Mouse (Mus musculus): ENCODE results near the gene Hist1h2be.
A peak's percentile ranks its signal among the peaks of the same experiment; 100 is the strongest.
"Not testable (repeated sequence)": the region's sequence is repeated elsewhere in the genome, so short reads cannot be mapped to it uniquely, and the experiment has no call there.

The Hist1h2be gene

DNA sequence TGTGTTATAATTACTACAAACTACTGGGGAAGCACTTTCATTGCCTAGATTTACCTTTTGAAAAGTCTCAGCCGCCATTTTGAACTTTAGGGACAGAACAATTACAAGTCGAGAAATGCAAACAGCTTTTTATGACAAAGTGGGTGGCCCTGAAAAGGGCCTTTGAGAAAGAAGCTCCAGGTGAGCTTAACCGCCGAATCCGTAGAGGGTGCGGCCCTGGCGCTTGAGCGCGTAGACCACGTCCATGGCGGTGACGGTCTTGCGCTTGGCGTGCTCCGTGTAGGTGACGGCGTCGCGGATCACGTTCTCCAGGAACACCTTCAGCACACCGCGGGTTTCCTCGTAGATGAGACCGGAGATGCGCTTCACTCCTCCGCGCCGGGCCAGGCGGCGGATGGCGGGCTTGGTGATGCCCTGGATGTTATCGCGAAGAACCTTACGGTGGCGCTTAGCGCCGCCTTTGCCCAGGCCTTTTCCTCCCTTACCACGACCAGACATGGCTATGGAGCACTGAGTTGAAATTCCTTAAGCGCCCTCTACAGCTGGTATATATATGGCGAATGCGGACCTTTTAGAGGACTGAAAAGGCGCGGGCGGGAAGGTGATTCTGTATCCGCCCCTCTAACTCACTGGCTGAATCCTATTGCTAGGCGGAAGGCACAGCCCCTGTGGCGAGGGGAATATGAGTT lies 69.6 kb downstream of the Hist1h2be start, which contains the start of gene Hist1h4f:
Hist1h4f (minus strand) TSS at position 503 of the 689 bp plus-strand sequence.
- peak; percentile 85 to 90 for DNase-seq (ENCODE audit: low spot score in 2 of 2)

DNA sequence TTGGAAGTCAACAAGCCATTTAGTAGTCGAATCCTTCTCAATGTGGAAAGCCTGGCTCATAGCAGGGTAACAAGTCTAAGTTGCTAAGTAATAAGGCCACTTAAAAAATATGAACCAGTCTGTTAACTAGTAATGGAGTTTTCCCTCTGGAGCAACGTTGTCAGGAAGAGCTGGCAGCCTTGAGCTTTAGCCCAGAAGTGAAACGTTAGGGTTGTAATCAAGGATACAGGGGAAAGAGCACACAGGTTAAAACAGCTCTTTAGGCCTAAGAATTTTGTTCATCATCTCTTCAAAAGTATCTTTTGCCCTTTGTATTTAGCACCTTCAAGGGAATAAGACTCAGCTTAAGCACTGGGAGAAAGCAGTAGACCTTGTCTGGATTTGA lies 70.2 kb downstream of the Hist1h2be start:
- DNase-seq (ENCODE audit: low spot score in 2 of 2): no peak

DNA sequence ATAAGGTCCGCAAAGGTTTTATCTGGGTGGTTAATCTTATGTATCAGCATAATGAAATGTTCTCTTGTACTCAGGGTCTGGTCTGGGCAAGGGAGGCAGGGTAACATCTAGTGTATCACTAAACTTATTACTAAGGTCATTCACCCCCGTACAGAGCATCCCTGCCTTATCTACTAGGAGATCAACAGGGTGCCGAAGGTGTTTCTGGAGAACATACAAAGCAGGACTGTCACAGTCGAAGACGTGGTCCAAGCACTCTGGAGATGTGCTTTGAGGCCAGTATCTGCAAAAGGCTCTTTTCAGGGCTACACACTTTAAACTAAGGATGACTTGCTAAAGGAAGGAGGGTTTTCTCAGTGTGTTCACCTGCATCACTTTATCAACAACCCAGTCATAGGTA lies 74.2 kb downstream of the Hist1h2be start:
- no peak for DNase-seq (ENCODE audit: low spot score in 2 of 2)

DNA sequence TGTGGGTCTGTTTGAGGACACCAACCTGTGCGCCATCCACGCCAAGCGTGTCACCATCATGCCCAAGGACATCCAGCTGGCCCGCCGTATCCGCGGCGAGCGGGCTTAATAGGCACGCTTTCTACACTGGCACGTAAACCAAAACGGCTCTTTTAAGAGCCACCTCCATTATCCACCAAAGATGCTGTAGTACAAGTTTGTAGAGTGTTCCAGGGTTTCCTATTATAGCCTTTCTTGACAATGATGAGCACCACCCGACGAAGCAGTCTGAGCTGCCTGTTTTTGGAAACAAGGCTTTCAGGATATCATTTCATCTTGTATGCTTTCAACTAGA lies 76.2 kb downstream of the Hist1h2be start:
- not testable (repeated sequence) for DNase-seq (ENCODE audit: low spot score in 2 of 2)

DNA sequence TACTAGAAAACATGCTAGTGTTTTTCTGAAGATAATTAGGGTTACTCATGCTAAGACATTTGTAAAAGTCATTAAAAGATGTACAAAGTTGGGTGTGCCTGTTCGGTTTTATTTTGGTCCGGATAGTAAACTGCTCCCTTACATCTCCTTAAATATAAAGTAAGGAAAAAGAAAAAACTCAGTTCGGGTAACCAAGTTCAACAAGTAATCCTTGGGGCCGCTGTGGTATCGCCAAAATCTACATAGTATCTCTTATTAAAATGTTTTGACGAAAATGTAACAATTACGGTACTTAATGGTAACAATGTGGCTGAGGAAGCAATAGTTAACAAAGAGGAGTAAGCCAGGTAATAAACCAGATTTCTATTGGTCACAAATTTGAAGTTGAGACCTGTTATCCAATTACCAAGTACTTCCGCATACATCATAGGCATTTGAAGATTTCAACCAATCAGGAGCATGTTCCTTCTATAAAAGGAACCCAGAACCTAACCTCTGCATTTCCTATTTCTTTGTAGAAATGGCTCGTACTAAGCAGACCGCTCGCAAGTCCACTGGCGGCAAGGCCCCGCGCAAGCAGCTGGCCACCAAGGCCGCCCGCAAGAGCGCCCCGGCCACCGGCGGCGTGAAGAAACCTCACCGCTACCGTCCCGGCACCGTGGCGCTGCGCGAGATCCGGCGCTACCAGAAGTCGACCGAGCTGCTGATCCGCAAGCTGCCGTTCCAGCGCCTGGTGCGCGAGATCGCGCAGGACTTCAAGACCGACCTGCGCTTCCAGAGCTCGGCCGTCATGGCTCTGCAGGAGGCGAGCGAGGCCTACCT lies 76.7 kb downstream of the Hist1h2be start, which contains the start of gene Hist1h3f:
Hist1h3f (plus strand) TSS at position 88 of the 822 bp plus-strand sequence.
- peak; percentile 67 to 77 for DNase-seq (ENCODE audit: low spot score in 2 of 2)

DNA sequence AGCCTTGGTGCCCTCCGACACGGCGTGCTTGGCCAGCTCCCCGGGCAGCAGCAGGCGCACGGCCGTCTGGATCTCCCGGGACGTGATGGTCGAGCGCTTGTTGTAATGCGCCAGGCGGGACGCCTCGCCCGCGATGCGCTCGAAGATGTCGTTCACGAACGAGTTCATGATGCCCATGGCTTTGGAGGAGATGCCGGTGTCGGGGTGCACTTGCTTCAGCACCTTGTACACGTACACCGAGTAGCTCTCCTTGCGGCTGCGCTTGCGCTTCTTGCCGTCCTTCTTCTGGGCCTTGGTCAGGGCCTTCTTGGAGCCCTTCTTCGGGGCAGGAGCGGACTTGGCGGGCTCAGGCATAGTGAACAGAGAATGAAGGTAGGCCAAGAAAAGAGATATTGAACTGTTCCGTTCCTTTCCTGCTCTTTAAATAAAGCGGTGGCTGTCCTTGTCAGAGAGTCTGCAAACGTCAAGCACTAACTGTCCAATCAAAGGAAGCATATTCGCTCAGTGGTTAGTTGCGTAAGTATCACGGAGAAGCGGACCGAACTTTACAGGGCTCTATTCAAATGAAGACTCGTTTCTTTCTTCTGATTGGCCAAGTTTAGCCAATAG lies 77.8 kb downstream of the Hist1h2be start, which contains the start of gene Hist1h2bh:
Hist1h2bh (minus strand) TSS at position 394 of the 609 bp plus-strand sequence.
- peak; percentile 62 to 67 for DNase-seq (ENCODE audit: low spot score in 2 of 2)

DNA sequence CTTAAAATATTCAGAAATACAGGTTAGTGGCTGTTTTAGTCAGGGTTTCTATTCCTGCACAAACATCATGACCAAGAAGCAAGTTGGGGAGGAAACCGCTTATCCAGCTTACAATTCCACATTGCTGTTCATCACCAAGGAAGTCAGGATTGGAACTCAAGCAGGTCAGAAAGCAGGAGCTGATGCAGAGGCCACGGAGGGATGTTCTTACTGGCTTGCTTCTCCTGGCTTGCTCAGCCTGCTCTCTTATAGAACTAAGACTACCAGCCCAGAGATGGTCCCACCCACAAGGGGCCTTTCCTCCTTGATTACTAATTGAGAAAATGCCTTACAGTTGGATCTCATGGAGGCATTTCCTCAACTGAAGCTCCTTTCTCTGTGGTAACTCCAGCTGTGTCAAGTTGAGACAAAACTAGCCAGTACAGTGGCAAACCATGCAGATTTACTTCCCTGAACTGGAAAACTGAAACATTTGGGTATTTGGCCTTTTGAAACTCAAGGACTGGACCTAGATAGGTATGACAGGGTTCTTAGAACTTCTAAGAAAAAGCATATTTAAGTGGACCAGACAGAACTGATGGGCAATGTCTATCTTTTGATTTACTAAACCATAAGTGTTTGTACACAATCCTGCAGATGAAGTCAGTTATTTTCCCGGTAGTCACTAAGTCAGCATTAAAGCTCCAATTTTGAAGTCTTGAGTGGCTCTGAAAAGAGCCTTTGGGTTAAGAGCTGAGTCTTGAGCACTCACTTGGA lies 78.5 kb downstream of the Hist1h2be start:
- not testable (repeated sequence) for DNase-seq (ENCODE audit: low spot score in 2 of 2)

DNA sequence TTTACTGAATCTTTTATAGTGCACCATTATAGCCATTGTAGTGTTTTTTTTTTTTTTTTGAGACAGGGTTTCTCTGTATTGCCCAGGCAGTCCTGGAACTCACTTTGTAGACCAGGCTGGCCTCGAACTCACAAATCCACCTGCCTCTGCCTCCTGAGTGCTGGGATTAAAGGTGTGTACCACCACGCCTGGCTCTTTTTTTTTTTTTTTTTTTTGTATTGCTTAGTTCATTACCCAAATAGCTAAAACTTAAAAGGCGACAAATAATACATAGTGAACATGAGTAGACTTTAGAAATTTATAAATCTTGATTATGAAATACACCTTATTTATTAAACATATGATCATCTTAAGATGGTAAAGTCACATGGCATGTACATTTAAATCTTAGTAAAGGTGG lies 79.4 kb downstream of the Hist1h2be start:
- DNase-seq (ENCODE audit: low spot score in 2 of 2): no peak

DNA sequence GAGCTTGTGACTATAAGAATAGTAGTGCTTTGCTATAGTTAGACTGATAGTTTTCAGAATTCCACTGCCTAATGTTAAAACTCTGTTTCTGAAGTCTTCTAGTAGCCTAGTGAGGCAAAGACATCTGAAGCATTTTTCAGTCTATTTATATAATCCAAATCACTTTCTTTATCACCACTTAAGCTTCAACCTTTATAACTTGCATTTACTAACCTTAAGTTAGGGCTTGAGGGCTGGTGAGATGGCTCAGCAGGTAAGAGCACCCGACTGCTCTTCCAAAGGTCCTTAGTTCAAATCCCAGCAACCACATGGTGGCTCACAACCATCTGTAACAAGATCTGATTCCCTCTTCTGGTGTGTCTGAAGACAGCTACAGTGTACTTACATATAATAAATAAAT lies 81.1 kb downstream of the Hist1h2be start:
- not testable (repeated sequence) for DNase-seq (ENCODE audit: low spot score in 2 of 2)

DNA sequence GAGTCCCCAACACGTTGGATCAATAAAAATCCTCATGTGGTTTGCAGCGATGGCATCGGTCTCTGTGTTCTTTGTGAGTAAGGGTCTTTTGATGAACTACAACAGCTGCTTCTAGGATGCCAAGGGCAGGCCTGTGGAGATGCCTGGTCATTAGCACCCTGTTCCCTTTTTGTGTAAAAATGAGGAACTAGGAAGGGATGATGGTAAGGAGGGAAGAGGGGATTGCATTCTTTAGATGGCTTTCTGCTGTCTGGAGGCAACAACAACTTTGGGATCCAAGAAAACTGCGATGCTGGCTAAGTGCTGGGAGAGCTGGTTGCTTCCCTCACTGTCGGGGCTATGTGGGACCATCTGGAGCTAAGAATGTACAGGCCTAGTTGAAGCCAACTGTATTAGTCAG lies 82.7 kb downstream of the Hist1h2be start:
- DNase-seq (ENCODE audit: low spot score in 2 of 2): no peak

DNA sequence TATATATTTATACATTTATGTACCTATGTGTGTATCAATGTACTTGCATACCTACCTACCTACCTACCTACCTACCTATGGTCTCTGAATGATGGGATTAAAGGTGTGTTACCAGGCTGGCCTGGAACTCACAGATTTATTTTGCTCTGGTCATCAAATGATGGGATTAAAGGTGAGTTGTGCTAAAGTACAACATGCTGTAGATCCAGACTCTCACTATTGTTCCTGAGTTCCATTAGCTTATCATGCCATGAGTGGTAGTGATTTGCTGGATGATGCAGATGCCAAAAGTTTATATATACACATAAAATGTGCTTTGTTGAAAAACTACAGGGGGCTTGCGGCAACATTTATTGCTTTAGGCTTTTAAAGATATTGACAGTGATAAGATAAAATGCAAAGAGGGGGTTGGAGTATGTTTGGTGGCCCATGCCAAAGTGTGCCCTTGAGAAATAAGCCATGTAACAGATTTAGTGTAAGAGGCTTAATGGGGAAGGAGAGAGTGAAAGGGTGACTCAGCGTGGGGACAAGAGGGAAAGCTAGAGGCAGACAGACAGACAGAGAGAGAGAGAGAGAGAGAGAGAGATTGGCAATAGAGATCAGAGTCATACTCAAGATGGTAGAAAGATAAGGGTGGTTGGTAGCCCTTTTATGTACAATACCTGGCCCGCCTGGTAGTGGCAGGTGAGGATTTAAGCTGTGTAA lies 83.8 kb downstream of the Hist1h2be start:
- no peak for DNase-seq (ENCODE audit: low spot score in 2 of 2)

DNA sequence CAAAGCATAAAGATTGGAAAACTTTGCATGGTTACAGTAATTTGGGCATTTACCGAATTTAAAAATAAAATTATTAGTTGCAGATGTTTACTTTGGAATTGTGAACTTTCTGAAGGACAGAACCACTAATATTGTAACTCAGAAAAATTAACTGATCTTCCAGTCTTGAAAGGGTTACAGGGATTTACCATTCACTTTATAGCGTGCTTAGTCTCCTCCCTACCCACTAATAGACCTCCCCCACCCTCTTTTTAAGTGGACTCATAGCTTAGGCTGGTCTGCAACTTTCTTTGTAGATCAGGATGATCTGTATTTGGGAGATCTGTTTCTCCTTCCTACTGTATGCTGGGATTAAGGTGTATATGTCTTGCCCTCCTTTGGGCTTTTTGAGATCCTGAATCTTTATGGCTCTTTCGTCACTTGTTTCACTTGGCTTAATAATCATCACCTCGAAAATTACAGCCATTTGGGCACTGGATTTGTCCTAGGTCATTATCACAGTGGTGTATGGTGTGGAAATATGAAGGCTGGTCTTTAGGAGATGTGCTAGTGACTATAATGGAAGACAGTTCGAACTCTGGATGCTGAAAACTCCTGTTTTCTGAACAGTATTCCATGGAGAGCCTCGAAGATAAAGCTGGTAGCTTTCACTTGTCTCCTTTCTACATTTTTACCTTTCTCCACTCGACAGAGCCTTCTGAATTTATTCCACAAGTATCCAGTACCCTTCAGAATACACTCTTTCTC lies 84.7 kb downstream of the Hist1h2be start:
- DNase-seq (ENCODE audit: low spot score in 2 of 2): no peak

DNA sequence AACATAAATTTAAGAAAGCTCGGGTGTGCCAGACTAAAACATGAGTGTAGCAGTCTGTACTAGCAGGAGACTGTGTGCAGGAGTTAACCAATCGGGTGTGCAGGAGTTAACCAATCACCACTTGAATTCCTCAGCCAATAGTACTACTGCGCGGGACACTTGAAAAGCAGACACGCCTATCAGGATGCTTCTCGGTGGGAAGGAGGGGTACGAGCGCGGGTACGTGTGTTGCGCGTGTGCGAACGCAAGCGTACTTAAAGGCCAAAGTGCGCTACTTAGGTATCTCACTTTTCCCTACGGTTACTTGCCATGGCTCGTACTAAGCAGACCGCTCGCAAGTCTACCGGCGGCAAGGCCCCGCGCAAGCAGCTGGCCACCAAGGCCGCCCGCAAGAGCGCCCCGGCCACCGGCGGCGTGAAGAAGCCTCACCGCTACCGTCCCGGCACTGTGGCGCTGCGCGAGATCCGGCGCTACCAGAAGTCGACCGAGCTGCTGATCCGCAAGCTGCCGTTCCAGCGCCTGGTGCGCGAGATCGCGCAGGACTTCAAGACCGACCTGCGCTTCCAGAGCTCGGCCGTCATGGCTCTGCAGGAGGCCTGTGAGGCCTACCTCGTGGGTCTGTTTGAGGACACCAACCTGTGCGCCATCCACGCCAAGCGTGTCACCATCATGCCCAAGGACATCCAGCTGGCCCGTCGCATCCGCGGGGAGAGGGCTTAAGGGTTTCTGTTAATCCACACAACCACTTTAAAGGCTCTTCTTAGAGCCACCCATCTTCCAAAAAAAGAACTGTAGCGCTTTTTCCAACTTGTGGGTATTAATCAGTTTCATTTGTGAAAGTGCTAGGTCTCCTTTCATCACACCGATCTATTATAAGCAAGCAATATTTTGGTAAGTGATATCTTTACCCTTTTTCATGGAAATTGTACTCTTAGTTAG lies 85.5 kb downstream of the Hist1h2be start, which contains the start of gene Hist1h3g:
Hist1h3g (plus strand) TSS at position 286 of the 939 bp plus-strand sequence.
- DNase-seq (ENCODE audit: low spot score in 2 of 2): peak; percentile 73 to 82

DNA sequence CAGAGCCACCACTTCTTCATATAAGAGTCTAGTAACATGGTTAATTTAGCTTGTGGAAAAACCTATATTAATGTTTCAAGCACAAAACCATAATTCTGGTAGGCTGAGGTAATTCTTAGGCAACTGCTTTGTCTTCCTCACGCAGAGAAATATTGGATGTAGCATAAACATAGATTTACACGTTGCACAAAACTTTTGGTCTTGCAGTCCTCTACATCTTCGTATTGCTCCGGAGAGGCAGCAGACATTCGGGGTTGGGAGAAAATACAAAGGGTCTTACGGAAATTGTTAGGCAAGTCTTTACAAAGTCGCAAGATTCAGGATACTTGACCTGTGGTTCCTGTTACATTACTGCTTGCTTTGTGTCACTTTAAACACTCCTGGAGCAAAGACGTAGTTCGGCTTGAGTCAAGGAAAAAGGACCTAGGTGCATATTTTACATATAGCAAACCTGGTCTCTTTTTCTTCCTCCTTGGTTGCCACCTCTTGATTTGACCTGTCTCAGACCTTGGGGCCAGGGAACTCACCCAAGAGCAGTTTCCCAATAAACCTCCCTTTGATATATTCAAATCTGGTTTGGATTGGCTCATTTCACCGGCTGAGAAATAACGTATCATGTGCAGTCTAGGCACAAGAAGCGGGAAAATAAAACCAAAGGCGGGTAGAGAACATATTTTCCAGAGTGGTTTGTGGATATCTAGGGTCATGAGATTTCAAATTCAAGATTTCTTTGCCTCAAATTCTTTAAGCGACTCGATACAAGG lies 86.4 kb downstream of the Hist1h2be start:
- no peak for DNase-seq (ENCODE audit: low spot score in 2 of 2)
